Mouse (Mus musculus): ENCODE results near the gene Tpk1. TPM values are rescaled to one million over a fixed set of nuclear protein-coding genes. Genes with fewer than 3 reads are reported as not detected.

The Tpk1 gene
- polyA plus RNA-seq, 1 experiment from 2014 or later, result 4.9 TPM

GRCm38 (mm10) chr6:43312546-43312945, 353.5 kb downstream of the Tpk1 start:
- no peak for DNase-seq (ENCODE audit: low spot score, missing footprints)
- ATAC-seq (ENCODE audit: low FRiP score), result no peak
- Histone ChIP-seq H3K9ac (ENCODE audit: low read length) (no peak overlapping the region), H3K36me3 (ENCODE audit: control insufficient read depth, insufficient read depth, low read length) (no peaks in the 10 kb centered on the region), H3K4me3 (ENCODE audit: low read depth, low read length) (no peak overlapping the region), H3K9me3 (ENCODE audit: control insufficient read depth, low read length) (no peaks in the 10 kb centered on the region), H3K27ac (ENCODE audit: low read depth, low read length) (no peak overlapping the region), H3K4me1 (ENCODE audit: control insufficient read depth, insufficient read depth, low read length) (no peaks in the 10 kb centered on the region), H3K4me2 (no peak overlapping the region), H3K27me3 (ENCODE audit: control insufficient read depth, insufficient read depth, low read length) (no peaks in the 10 kb centered on the region)

- Histone ChIP-seq H3K4me3 (ENCODE audit: low read depth, low read length) (no peak overlapping the region), H3K4me2 (no peak overlapping the region), H3K27me3 (ENCODE audit: control insufficient read depth, insufficient read depth, low read length) (no peaks in the 10 kb centered on the region), H3K4me1 (ENCODE audit: control insufficient read depth, insufficient read depth, low read length) (no peaks in the 10 kb centered on the region), H3K9me3 (ENCODE audit: control insufficient read depth, low read length) (no peaks in the 10 kb centered on the region), H3K36me3 (ENCODE audit: control insufficient read depth, insufficient read depth, low read length) (no peaks in the 10 kb centered on the region), H3K27ac (ENCODE audit: low read depth, low read length) (no peak overlapping the region), H3K9ac (ENCODE audit: low read length) (no peak overlapping the region)
- no peak for ATAC-seq (ENCODE audit: low FRiP score)
- WGBS, result 80% methylated on average over 6 of the region's 6 CpGs
- DNase-seq (ENCODE audit: low spot score, missing footprints), result no peak
Measured at GRCm38 (mm10) chr6:43310071-43310470, 356.0 kb downstream of the Tpk1 start.

GRCm38 (mm10) chr6:43309454-43309853, 356.6 kb downstream of the Tpk1 start, which contains the start of gene Nobox:
Nobox (minus strand) TSS chr6:43309554.
- Histone ChIP-seq H3K36me3 (ENCODE audit: control insufficient read depth, insufficient read depth, low read length) (no peaks in the 10 kb centered on the region), H3K9me3 (ENCODE audit: control insufficient read depth, low read length) (no peaks in the 10 kb centered on the region), H3K4me3 (ENCODE audit: low read depth, low read length) (no peak within 1 kb of the TSS), H3K4me1 (ENCODE audit: control insufficient read depth, insufficient read depth, low read length) (no peaks in the 10 kb centered on the region), H3K9ac (ENCODE audit: low read length) (no peak within 1 kb of the TSS), H3K4me2 (no peak within 1 kb of the TSS), H3K27me3 (ENCODE audit: control insufficient read depth, insufficient read depth, low read length) (no peaks in the 10 kb centered on the region), H3K27ac (ENCODE audit: low read depth, low read length) (no peak within 1 kb of the TSS)
- WGBS, result 56% methylated on average over 16 of the region's 16 CpGs
- DNase-seq (ENCODE audit: low spot score, missing footprints), result no peak
- no peak for ATAC-seq (ENCODE audit: low FRiP score)

- Histone ChIP-seq H3K4me1 (ENCODE audit: control insufficient read depth, insufficient read depth, low read length) (peaks cover 3% of the 10 kb centered on the region; the same call in 1 of the 2 replicates), H3K27ac (ENCODE audit: low read depth, low read length) (no peak overlapping the region), H3K4me2 (no peak overlapping the region), H3K27me3 (ENCODE audit: control insufficient read depth, insufficient read depth, low read length) (no peaks in the 10 kb centered on the region), H3K9ac (ENCODE audit: low read length) (no peak overlapping the region), H3K9me3 (ENCODE audit: control insufficient read depth, low read length) (no peaks in the 10 kb centered on the region), H3K4me3 (ENCODE audit: low read depth, low read length) (no peak overlapping the region), H3K36me3 (ENCODE audit: control insufficient read depth, insufficient read depth, low read length) (no peaks in the 10 kb centered on the region)
- WGBS, result 14% methylated on average over 2 of the region's 2 CpGs
- ATAC-seq (ENCODE audit: low FRiP score) (peak; percentile 76), DNase-seq (ENCODE audit: low spot score, missing footprints) (peak; percentile 88)
Measured at GRCm38 (mm10) chr6:43297508-43297850, 368.6 kb downstream of the Tpk1 start.

GRCm38 (mm10) chr6:43296798-43297507, 369.1 kb downstream of the Tpk1 start:
- DNase-seq (ENCODE audit: low spot score, missing footprints), result no peak

GRCm38 (mm10) chr6:43295908-43296307, 370.2 kb downstream of the Tpk1 start:
- Histone ChIP-seq H3K9ac (ENCODE audit: low read length) (no peak overlapping the region), H3K9me3 (ENCODE audit: control insufficient read depth, low read length) (no peaks in the 10 kb centered on the region), H3K4me2 (no peak overlapping the region), H3K4me3 (ENCODE audit: low read depth, low read length) (no peak overlapping the region), H3K4me1 (ENCODE audit: control insufficient read depth, insufficient read depth, low read length) (peaks cover 3% of the 10 kb centered on the region; the same call in 1 of the 2 replicates), H3K27me3 (ENCODE audit: control insufficient read depth, insufficient read depth, low read length) (no peaks in the 10 kb centered on the region), H3K27ac (ENCODE audit: low read depth, low read length) (no peak overlapping the region), H3K36me3 (ENCODE audit: control insufficient read depth, insufficient read depth, low read length) (no peaks in the 10 kb centered on the region)
- WGBS, result 57% methylated on average over 5 of the region's 5 CpGs
- ATAC-seq (ENCODE audit: low FRiP score) (no peak), DNase-seq (ENCODE audit: low spot score, missing footprints) (no peak)

More at GRCm38 (mm10) chr6:43296798-43297507, 369.1 kb downstream of the Tpk1 start:
- ATAC-seq (ENCODE audit: low FRiP score), result peak; percentile 68
- WGBS, result 41% methylated on average over 7 of the region's 7 CpGs
- Histone ChIP-seq H3K27ac (ENCODE audit: low read depth, low read length) (no peak overlapping the region), H3K9me3 (ENCODE audit: control insufficient read depth, low read length) (no peaks in the 10 kb centered on the region), H3K4me1 (ENCODE audit: control insufficient read depth, insufficient read depth, low read length) (peaks cover 3% of the 10 kb centered on the region; the same call in 1 of the 2 replicates), H3K4me3 (ENCODE audit: low read depth, low read length) (no peak overlapping the region), H3K4me2 (no peak overlapping the region), H3K36me3 (ENCODE audit: control insufficient read depth, insufficient read depth, low read length) (no peaks in the 10 kb centered on the region), H3K9ac (ENCODE audit: low read length) (no peak overlapping the region), H3K27me3 (ENCODE audit: control insufficient read depth, insufficient read depth, low read length) (no peaks in the 10 kb centered on the region)
